Mouse (Mus musculus): Measurements from ENCODE around the gene Hdac8.

DNA sequence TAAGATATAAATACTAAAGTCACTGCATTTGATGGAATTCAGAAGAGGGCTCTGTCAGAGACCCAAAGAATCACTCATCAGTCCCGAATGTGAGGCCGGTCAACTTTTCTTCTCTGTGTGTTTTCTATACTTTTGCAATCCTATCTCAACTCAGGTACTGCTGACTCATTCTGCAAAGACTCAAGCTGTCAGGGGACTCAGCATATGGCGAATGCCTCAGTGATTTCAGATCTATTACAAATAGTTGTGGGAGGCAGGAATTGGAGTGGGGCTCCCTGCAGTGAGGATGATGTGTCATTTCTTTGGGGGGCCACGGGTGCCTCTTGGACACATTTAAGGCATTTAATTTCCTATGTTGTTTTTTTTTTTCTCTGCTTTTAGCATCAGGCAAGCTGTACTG is 88.8 kb downstream of the Hdac8 start:
- TF ChIP-seq CTCF (IDR thresholded peaks at IDR 0.05; ENCODE audit: low read depth): no peak
- TF ChIP-seq EP300 (IDR thresholded peaks at IDR 0.05; ENCODE audit: low read depth): no peak
